Mouse (Mus musculus): ENCODE data around the gene Ndc80.
"Not testable (repeated sequence)": the region's sequence is repeated elsewhere in the genome, so short reads cannot be mapped to it uniquely, and the experiment has no call there.

Ndc80 gene

GRCm38 (mm10) chr17:71477481-71477880 is 49.2 kb downstream of the Ndc80 start:
- DNase-seq (ENCODE audit: low spot score) = no peak

- no peak for DNase-seq (ENCODE audit: low spot score)
Observed at GRCm38 (mm10) chr17:71476346-71477020, 50.2 kb downstream of the Ndc80 start.

GRCm38 (mm10) chr17:71475705-71476089 is 51.0 kb downstream of the Ndc80 start:
- DNase-seq (ENCODE audit: low spot score) = peak; percentile 80

- DNase-seq (ENCODE audit: low spot score) = peak; percentile 93
Observed at GRCm38 (mm10) chr17:71474762-71475704, 51.6 kb downstream of the Ndc80 start, which contains the start of gene Smchd1. Gene Smchd1 (minus strand): TSS chr17:71475343.

GRCm38 (mm10) chr17:71474128-71474527 is 52.5 kb downstream of the Ndc80 start:
- no peak for DNase-seq (ENCODE audit: low spot score)

- no peak for DNase-seq (ENCODE audit: low spot score)
Observed at GRCm38 (mm10) chr17:71471261-71471660, 55.4 kb downstream of the Ndc80 start.

GRCm38 (mm10) chr17:71460312-71460711 is 66.3 kb downstream of the Ndc80 start:
- no peak for DNase-seq (ENCODE audit: low spot score)

- no peak for DNase-seq (ENCODE audit: low spot score)
Observed at GRCm38 (mm10) chr17:71459818-71460217, 66.8 kb downstream of the Ndc80 start, which contains the start of gene Gm4707. Gene Gm4707 (minus strand): TSS chr17:71459918.

- DNase-seq (ENCODE audit: low spot score) = not testable (repeated sequence)
Observed at GRCm38 (mm10) chr17:71457361-71457760, 69.3 kb downstream of the Ndc80 start.

All from retina, embryonic 14.5 days (tissue).